Mouse (Mus musculus): ENCODE data around the gene Odf2l. TPM values are rescaled to one million over a fixed set of nuclear protein-coding genes. Genes with fewer than 3 reads are reported as not detected.

Odf2l gene
- total RNA-seq, 2 experiments from 2014 or later, result 33.0 to 33.1 TPM

- ATAC-seq (replicated peaks; ENCODE audit: low FRiP score, poor library complexity, severe bottlenecking), result no peak
Observed at GRCm38 (mm10) chr3:145195240-145195923, 77.0 kb downstream of the Odf2l start.

- no peak for ATAC-seq (replicated peaks; ENCODE audit: low FRiP score, poor library complexity, severe bottlenecking)
Observed at GRCm38 (mm10) chr3:145198050-145198449, 79.7 kb downstream of the Odf2l start.

Other genes with a start within 250 kb of the Odf2l start
- not detected in 2 replicates for gene Clca4b, start 186.1 kb upstream of the Odf2l start, total RNA-seq (2015; ENCODE audit: low replicate concordance)
- not detected in 2 replicates for gene Clca4b, start 186.1 kb upstream of the Odf2l start, total RNA-seq (2017; ENCODE audit: low replicate concordance)
- gene Clca4a, start 143.5 kb upstream of the Odf2l start, total RNA-seq (2015; ENCODE audit: low replicate concordance), result not detected in 2 replicates
- gene Clca4a, start 143.5 kb upstream of the Odf2l start, total RNA-seq (2017; ENCODE audit: low replicate concordance), result not detected in 2 replicates
- not detected in 2 replicates for gene Clca1, start 85.8 kb upstream of the Odf2l start, total RNA-seq (2015; ENCODE audit: low replicate concordance)
- gene Clca1, start 85.8 kb upstream of the Odf2l start, total RNA-seq (2017; ENCODE audit: low replicate concordance), result not detected in 2 replicates
- not detected in 2 replicates for gene Clca2, start 19.1 kb upstream of the Odf2l start, total RNA-seq (2015; ENCODE audit: low replicate concordance)
- not detected in 2 replicates for gene Clca2, start 19.1 kb upstream of the Odf2l start, total RNA-seq (2017; ENCODE audit: low replicate concordance)
- gene Col24a1, start 173.9 kb downstream of the Odf2l start, total RNA-seq (2015; ENCODE audit: low replicate concordance), result not detected in 2 replicates
- gene Col24a1, start 173.9 kb downstream of the Odf2l start, total RNA-seq (2017; ENCODE audit: low replicate concordance), result not detected in 2 replicates

All from erythroid progenitor cell, adult 5-6 weeks (primary cell).